Mouse (Mus musculus) 3134 (cell line): ENCODE results near the gene Chrm4.

Source experiments
- DNase-seq: peaks from one replicate; pipeline ENCODE4 v3.0.0-alpha.2; 2011; ENCODE audit warnings: low spot score; ENCODE audit not compliant: insufficient read length; ENCODE audit errors: extremely low read depth

Chrm4 gene

DNA sequence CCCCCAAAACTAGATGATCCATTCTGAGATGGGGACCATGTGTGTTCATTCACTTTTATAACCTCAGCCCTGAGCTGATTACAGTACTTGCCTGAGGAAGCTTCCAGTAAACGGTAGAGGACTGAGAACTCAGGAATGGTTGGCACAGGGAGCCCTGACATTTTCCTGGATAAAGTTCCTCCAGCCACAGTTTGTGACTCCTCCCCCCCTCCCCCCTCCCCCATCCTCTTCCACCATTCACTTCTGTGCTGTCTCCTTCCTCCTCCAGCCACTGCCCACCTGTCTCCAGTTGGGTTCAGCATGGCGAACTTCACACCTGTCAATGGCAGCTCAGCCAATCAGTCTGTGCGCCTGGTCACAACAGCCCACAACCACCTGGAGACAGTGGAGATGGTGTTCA is at the start of gene Chrm4:
Gene Chrm4 (plus strand): TSS at position 301 of the 400 bp plus-strand sequence.
- DNase-seq: no peak

DNA sequence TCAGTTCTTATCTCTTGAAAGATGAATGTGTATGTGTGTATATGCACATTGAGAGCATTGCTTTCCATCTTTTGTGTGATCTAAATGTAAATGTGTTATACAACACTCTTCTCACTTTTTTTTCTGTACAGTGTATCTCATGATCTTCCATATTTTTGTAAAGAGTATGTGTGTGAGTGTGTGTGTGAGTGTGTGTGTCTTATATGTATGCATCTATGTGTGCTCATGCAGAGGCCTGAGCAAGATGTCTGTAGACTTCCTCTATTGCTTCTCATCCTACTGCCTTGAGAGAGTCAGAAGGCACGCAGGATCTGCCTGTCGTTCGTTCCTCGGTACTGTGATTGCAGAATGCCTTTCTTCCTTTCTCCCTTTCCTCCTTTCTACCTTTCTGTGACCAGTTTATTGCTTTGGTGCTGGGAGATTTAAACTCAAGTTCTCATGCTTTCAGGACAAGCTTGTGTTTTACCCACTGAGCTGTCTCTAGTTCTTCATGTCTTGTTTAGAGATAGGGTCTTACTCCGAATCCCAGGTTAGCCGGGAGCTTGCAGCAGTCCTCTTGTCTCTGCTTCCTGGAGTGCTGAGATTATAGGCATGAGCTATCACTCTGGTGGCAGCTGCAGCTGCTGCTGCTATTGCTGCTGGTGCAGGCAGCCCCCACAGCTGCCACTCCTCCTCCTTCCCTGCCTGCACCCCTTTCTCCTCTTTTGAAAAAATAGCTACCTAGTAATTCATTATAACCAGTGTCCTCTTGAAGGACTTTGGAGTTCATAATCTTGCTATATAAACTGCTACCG is 48.5 kb upstream of the Chrm4 start:
- DNase-seq: no peak

DNA sequence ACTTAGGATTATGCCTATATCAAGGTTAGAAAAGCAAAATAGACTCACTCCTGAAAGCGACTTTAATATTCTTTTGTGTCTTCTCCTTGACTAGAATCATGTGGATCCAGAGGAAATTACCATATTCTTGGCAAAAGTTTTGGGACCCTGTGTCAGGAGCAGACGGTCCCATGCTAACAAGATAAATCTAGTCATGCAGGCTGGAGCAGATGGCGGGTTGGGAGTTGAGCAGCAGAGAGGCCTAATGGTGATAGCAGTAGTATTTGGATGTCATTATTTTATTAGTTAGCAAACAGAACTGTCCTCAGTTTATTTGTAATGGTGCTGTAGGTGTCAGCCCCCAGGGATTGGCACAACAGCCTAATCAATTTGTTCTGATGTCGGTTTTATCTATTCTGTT is 43.1 kb upstream of the Chrm4 start:
- no peak for DNase-seq

DNA sequence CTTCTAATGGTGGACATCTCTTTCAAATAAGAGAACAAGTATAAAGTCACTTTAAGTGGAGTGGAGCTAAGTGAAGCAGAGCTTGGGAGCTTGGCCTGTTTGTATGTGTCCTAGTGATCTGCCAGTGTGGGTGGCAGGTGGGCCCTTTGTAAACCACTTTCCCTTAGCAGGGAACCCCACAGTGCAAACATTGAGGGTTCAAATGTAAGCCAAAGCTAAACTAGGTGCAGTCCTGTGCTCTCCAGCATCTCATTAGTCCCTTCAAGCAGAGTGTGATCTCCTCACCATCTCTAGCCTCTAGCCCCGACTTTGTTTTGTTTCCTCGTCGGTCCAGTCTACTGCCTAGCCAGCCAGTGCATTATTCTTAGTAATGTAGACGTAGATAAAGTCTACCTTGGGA is 42.4 kb upstream of the Chrm4 start:
- no peak for DNase-seq

DNA sequence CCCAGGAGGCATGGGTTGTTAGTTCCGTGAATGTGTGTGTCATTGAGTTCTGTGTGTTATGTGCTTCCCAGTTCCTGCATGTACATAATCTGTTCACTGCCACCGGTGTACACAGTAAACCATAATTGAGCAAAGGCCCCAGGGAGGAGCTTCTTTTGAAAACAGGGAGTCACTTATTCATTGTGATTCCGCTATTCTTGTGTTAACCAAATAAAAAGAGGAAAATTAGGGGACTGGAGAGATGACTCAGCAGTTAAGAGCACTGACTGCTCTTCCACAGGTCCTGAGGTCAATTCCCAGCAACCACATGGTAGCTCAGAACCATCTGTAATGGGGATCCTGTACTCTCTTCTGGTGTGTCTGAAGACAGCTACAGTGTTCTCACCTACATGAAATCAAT is 32.3 kb upstream of the Chrm4 start:
- DNase-seq: no peak

DNA sequence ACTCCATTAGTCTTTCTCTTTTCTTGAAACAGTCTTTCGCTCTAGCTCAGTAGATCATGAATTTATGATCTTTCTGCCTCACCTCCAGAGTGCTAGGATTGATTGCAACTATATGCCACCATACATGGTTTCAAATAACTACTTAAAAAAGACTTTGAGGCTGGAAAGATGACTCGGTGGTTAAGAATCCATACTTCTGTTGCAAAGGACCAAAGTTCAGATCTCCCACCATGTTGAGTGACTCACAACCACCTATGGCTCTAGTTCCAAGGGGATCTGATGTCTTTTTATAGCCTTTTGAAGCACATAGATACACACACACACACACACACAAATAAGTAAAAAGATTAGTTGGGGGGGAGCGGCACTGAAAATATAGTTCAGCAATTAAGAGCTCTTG is 31.6 kb upstream of the Chrm4 start:
- peak; percentile 16 for DNase-seq

DNA sequence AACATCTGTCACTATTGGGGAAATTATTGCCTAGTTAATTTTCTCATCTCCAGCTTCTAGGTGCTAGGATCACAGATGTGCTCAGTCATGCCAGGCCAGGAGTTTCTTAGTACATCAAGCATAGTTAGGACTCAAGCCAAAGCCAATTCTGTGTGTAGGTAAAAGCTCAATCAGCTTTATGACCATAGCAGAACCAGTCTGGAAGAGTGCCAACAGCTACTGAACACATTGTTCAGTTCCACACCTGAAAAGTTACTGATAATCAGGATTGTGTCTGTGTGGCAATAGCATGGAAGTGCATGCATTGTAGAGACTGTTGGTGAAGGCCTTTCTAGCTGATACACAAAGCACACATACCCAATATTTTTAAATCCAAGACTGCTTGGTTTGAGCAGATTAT is 29.1 kb upstream of the Chrm4 start:
- no peak for DNase-seq

DNA sequence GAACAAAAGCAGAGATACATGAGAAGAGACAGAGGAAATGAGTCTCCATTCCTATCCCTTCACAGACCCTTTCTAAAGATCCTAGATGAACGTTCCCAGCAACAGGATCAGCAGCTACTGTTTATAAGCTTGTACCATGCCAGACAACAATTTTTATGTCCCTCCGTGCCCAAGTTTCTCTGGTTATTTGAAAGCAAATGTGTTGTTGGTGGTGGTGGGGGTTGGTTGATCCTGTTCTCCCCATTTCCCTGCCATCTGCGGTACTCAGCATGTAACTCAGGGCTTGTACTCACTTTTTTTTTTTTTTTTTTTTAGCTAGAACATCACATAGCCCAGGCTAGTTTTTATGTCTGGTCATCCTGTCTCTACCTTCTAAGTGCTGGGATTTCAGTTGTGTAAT is 27.9 kb upstream of the Chrm4 start:
- no peak for DNase-seq

DNA sequence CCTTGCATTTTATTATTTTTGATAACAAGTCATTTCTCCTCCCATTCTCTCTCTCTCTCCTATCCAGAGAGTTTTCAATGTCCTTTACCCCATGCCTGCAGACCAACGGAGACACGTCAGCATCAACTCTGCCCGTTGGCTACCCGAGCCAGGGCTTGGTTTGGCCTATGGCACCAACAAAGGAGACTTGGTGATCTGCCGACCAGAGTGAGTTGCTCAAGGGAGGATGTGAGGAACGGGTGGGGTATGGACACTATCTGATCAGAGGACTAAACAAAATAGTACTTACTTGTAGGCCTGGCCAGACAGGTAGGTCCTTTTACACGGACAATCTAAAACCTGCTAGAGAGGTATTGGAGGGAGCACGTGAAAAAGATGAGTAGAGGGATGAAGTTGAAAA is 26.6 kb upstream of the Chrm4 start:
- no peak for DNase-seq

DNA sequence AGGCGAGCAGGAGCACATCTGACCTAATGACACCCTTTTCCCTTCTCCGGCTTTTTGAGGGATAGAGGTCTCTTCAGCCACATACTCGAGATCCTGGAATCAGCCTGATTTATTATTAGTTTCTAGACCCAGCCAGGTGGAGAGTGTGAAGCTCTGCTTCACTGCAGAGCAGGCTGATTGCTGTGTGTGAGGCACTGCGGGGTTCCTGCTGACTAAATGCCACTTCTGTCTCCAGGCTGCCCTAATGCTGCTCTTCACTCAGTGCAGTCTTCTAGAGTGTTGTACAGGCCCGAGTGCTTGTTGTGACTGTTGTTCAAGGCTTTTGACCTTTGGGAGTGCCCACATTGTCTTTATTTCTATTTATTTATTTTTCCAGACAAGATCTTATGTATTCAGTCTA is 24.7 kb upstream of the Chrm4 start:
- DNase-seq: no peak

DNA sequence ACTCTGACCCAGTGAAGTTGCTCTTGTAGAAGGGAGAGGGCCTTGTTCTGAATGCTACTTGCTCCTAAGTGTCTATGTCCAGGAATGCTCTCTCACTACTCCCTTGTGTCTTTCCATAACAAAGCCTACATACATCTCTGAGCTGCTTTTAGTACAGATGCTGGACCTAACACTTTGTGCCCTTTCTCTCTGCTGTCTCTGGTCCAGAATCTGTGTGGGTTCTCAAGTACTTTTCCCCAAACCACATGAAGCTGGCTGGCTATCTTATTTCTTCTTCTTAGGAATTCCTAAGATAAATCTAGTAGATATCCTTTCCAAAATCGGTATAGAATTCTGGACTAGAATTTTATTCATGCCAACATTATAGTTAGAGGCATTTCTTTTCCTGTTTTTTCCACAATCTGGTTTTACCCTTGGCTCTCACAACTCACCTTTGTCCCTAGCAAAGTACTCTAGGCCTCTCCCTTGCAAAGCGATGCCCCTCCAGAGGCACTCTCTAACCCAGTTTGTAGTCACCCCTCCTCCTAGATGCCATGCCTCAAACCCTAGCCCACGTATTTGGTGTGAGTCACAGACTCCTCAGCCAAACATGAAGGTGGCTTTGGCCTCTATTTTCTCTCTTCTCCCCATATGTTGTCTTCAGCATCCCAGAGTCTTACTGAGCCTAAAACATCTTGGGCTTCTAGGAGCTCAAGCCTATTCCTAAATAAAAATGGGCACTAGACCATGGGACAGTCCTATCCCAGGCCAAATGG is 23.7 kb upstream of the Chrm4 start:
- no peak for DNase-seq

DNA sequence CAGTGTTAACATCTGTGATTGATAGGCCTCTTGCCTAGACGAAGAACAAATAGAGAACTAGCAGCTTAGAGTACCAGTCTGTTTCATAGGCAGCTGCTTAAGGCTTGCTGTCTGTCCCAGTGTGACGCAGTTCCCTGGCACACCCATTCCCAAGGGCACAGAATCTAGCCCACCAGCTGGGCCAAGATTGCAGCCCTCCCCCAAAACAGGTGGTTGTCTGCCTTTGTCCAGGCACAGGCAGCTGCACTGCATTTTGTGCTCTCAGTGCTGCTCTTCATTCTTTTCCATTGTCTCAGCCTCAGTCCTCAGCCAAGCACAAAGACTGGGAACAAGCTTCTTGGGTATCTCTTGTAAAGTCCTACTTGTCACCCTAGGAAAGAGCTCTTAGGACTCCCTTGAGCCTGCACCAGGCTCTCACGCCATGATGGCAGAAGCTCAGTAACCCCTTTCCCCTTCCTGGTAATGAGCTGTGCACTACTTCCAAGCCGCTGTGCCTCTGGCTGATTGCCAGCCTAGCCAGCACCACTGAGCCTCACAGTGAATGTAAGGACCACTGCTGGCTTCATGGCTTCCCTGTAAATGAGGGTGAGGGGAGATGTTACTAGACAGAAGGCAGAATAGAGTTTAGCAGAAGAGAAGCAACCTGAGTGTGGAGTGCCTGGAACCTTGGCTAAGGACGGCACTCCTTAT is 22.3 kb upstream of the Chrm4 start:
- no peak for DNase-seq

DNA sequence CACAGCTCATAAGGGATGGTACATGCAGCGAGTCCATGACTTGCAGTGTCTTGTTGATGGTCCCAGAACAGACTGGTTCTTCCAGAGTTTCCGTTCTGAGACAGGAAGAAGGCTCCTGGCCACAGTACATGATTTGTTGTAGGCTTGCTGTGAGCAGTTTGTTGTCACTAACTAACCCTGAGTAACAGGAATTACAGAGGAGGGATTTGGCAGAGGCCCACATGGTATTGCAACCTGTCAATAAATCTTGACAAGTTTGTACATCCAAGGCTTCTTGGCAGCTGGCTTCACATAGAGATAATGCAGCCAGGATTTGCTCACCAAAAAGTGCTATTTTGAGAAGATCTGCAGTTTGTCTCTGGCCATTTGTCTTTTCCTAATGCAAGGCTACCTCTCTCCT is 20.9 kb upstream of the Chrm4 start:
- DNase-seq: no peak

DNA sequence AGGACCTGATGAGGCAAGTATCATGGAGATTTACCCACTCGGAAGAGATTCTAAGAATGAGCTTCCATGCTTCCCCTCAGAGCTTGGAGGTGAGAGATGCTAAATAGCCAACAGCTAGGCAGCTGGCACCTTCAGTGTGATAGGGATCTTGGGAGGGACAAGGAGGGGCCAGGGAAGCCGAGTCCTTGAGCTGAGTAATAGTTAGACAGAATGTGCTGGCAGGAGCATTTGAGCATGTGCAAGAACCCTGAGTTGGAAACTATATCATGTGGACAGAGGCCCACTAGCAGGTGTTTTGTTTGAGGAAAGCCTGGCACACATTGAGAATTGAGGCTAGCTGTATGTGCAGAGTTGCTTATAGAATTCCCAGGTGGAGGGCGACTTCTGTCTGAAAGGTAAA is 14.4 kb upstream of the Chrm4 start:
- no peak for DNase-seq

DNA sequence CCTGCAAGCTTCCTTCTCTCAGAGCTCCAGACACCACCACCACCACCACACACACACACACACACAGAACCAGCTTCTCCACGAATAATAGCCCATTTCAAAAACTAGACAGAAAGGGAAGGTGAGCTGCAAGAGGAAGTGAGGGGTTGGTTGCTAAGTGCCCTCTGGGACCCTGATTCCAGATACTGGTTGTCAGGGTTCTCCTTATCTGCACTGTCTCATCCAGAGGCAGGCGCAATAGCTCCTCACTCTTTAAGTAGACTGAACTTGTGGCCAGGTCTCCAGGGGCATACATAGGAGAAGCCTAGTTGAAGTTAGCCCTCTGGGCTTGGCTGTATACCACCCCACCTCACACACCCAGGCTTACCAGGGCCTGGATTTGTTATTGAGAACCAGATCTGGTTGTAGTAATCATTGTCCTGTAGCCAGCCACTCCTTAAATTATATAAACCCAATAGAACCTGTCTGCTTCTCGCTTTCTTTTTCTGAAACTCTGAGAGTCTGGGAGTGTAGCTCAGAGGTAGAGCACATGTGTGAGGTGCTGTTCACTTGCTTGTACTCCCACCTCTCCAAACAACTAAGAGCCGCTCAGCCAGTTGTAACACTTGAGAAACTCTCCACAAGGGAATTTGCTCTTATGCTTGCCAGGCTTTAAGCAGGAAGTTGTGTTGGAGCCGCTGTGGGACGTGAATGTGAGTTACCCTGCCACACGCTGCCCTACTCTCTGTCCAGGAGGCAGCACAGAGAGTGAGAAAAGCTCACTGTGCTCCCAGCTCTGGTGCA is 13.5 kb upstream of the Chrm4 start:
- no peak for DNase-seq

DNA sequence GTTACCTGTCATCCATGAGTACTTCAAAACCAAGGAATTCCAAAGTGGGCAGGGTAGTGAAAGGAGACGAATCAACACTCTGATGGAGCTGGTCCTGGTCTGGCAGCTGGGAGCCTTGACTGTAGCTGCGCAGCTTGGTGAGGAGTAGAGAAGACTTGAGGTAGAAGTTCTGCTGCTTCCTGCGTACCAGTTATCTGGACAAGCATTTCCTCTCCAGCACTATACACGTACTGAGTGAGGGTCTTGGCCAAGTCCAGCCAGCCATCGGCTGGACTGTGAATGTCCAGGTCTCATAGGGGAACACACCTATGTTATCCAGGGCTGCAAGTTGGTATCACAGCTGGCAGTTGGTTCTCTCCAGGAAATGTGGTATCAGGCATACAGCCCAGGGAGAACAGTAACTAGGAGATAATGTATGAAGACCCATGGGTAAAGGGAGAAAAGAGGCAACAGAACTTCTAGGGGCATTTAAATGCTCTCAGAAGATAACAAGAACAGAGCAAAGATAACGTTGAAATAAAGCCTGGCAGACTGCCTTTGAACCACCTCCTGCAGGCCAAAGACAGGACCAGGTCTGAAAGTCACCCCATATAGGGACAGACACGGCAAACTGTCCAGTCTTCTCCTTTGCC is 10.6 kb upstream of the Chrm4 start:
- no peak for DNase-seq

DNA sequence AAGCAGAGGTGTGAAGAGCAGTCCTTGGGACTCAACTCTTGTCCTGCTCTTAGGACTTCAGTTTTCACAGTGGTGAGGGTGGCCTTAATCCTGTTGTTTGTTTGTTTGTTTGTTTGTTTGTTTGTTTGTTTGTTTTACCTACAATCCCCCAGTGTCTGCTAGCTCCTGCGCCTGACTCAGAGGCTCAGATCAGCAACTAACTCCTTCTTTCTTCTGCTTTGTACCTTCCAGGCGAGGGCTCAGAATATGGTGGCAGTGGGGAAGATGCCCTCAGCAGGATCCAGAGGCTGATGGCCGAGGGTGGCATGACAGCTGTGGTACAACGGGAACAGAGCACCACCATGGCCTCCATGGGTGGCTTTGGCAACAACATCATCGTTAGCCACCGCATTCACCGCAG is 10.0 kb upstream of the Chrm4 start:
- DNase-seq: no peak

DNA sequence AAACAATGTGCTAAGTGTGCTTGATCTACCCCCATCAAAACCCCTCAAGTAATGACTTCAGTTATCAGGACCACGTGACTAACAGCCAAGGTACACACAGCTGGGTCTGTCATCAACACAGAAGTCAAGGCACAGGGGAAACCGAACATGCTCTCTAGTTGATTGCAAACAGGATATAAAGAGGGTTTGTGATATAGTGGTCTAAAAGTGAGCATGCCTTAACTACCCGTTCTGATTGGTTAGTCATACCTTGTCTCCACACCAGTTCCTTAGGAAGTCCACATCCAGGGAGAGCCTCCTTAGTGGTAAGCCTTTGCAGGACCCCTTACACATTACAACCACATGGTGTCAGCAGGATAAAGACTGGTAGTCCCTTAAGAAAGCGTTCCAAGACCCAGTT is 6.9 kb upstream of the Chrm4 start:
- no peak for DNase-seq

DNA sequence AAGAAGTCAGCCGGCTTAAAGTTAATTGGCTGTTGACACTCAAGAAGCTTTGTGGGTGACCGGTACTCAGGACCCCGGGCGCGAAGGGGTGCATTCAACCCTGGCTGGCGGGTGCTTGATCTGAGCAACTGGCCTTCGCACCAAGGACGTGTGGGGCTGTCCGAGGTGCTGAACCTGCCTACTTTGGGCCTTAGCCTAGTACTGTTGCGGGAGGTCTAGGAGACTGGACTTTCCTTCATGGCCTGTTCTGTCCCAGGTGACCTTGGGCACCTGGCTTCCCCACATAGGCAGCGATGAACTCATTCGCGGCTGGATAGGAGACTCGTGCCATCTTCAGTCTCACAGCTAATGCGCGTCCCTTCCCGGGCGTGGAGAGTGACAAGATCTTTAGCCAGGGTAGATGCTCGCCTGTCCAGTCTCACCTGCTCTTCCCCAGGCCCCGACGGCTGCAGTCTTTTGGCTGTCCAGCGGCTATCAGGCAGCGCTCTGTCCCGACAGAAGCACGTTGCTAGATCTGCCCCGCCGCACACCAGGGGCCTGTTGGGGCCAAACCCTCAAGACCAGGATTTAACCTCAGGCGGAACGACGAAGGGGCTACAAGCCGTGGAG is 5.8 kb upstream of the Chrm4 start:
- DNase-seq: no peak
